Mouse (Mus musculus): ENCODE measurements around the gene Sde2. TPM values are rescaled to one million over a fixed set of nuclear protein-coding genes. Genes with fewer than 3 reads are reported as not detected.

The Sde2 gene
- total RNA-seq, 2 experiments from 2014 or later, result 24.6 to 30.5 TPM

GRCm38 (mm10) chr1:180884484-180884883, 33.6 kb downstream of the Sde2 start:
- no peak for DNase-seq

- peak; percentile 81 to 85 for DNase-seq
Observed at GRCm38 (mm10) chr1:180888556-180889042, 37.7 kb downstream of the Sde2 start.

DNA sequence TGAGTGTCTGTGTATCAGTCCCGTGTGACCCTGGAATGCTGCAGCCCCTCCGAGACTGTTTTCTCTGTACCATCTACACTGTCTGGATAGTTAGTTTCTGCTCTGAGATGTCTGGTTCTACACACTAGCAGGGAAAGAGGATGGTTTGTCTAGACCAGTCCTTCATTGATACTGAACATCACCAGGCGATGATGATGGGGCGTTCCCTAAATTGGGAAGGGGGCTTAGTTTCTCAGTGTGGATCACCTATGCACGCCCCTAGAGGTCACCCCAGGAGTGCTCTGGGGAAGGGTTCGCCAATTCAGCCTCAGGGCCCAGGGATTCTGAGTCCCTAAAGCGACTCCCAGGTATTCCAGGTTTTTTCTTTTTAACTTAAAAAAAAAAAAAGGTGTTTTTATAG, 38.2 kb downstream of the Sde2 start:
- no peak for DNase-seq

DNA sequence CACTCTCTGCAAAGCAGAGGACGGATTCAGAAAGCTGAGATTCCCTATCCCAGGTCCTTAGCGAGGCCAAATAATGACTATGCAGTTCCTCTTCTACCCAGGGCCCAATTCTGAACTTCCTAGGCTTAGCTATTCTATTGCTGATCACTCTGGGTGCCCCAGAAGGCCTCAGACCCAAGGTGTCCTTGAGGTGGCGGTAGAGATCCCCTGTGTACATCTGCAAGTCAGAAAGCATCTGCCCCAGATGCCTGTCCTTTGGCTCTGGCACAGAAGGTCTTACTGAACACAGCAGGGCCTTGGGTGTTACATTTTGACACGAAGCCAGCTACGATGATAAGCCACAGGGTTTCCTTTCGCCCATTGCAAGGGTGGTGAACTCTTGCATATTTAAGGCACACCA, 38.9 kb downstream of the Sde2 start:
- DNase-seq, result peak; percentile 49 to 55

GRCm38 (mm10) chr1:180892808-180893207, 41.9 kb downstream of the Sde2 start, which contains the start of gene Lefty2:
TSS of gene Lefty2 (plus strand) at chr1:180893108.
- DNase-seq, result no peak

GRCm38 (mm10) chr1:180894088-180894987, 43.4 kb downstream of the Sde2 start:
- DNase-seq, result peak; percentile 19 to 24

GRCm38 (mm10) chr1:180901107-180901506, 50.2 kb downstream of the Sde2 start:
- DNase-seq, result peak; percentile 20 to 62

DNA sequence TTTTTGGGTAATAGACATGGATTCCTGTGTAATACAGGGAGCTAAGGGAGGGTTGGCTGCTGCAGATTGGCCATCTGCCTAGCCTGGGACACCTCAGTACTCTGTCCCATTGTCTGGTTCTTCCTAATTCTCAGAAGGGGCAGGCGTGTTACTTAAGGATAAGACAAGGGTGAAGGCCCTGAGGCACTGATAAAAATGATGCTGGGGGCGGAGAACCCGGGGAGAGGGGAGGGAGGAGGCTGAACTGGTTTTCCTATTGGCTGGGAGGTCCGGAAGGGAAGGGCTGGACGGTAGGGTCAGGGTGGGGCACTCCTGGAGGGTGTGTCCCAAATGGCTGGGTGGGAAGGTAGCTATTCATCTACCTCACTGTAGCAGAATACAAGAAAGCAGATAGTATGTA, 52.0 kb downstream of the Sde2 start:
- DNase-seq, result no peak

DNA sequence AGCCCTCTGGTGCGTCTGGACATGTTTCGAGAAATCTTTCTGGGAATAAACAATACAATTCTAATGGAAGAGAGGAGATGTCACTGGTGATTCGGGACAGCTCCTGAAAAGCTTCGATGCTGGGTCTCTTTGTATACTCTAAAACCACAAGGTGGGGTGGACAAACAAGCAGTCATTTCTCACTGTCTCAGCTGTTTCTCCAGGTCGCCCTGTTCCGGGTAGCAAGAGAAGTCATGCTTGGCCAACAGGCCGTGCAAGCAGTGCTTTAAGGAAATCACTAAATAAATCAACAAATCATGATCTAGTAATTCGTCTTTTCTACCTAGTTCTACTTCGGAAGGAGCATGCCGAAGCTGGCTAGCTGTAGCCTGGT, 52.7 kb downstream of the Sde2 start:
- no peak for DNase-seq

GRCm38 (mm10) chr1:180904039-180904814, 53.3 kb downstream of the Sde2 start, which contains the start of gene Pycr2:
TSS of gene Pycr2 (plus strand) at chr1:180904293.
- DNase-seq, result peak; percentile 95 to 96

DNA sequence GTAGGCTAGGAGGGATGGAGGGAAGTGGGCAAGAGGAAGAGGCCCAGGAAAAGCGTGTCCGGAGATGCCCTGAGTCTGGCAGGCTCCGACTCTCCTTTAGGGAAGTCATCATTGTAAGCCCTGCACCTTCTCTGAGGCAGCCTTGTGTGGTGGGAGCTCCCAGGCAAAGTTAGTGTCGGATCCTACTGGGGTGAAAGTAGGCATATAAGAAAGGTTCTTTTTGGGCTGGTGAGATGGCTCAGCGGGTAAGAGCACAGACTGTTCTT, 53.8 kb downstream of the Sde2 start:
- no peak for DNase-seq

- no peak for DNase-seq
Observed at GRCm38 (mm10) chr1:180905307-180905706, 54.4 kb downstream of the Sde2 start.

- DNase-seq, result no peak
Observed at GRCm38 (mm10) chr1:180905876-180906275, 54.9 kb downstream of the Sde2 start.

DNA sequence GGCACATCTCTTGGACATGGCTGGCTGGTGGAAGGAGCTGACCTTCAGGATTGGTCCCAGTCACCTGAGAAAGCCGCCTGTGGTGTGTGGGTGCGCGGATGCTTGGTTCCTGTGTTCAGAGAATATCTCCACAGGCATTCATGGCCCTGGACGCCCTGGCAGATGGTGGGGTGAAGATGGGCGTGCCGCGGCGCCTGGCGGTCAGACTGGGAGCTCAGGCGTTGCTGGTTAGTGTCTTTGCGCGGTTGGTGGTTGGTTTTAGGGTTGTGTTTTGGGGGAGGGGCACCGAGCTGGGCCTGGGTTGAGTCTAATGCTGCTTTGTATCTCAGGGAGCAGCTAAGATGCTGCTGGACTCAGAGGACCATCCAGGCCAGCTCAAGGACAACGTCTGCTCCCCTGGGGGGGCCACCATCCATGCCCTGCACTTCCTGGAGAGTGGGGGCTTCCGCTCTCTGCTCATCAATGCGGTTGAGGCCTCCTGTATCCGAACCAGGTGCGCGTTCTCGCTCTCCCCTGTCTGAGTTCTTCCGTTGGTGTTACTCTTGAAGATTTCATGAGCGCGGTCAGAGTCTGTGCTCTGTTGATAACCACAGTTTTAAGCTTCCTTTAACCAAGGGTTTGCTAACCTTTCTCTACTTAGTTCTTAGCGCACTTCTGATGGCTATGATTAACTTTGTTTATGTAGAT, 55.7 kb downstream of the Sde2 start:
- no peak for DNase-seq

GRCm38 (mm10) chr1:180911138-180911537, 60.2 kb downstream of the Sde2 start:
- peak in 1 of 2 experiments; percentile 44 for DNase-seq

- no peak for DNase-seq
Observed at GRCm38 (mm10) chr1:180911653-180912287, 60.8 kb downstream of the Sde2 start.

GRCm38 (mm10) chr1:180912792-180913191, 61.9 kb downstream of the Sde2 start:
- DNase-seq, result no peak

DNA sequence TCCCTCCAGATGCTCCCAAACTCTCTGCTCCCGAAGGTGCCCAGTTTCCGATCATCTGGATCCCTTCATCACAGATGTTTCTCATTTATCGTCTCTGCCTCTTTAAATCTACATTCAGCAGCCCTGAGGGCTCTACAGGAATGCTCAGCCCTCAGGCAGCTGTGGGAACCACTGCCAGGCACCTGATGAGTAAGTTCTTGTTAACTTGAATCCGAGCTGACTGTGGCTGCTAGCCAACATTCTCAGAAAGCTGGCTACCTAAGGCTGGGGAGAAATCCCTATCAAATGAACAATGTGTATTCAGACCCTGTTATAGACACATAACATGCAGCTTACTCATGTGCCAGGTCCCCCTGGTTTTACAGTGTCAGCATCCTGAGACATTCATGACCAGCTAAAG, 62.9 kb downstream of the Sde2 start:
- no peak for DNase-seq

- DNase-seq, result no peak
Observed at GRCm38 (mm10) chr1:180916425-180916824, 65.5 kb downstream of the Sde2 start.

DNA sequence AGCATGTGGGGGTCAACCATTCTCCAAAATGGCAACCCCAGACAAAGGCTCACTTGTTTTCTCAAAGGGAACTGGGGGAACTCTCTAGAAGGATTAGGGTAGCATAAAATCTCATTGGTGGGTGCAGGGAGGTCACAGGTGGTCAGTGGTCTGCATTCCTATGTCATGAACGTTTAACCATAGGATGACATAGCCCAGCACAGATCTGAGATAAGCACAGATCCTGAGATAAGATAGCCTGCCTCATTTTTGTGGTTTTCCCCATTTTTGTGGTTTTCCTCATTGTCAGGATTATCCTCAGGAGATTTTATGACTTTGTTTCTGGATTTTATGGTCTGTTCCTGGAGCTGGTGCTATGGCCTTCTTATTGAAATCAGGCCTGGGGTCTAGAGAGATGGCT, 66.1 kb downstream of the Sde2 start:
- DNase-seq, result no peak

Data from adrenal gland, postnatal 36 days (tissue).